Mouse (Mus musculus) embryonic fibroblast, embryonic 13.5 days (primary cell): ENCODE results near the gene Tmem186.

Source experiments
- CTCF ChIP-seq: IDR thresholded peaks from 2 replicates; pipeline ENCODE4 v1.5.1; 2011; ENCODE audit warnings: mild to moderate bottlenecking, control low read depth, low read length, moderate library complexity, borderline replicate concordance; ENCODE audit not compliant: insufficient read depth
- POLR2A ChIP-seq: IDR thresholded peaks from 2 replicates; pipeline ENCODE4 v1.6.1; 2011; ENCODE audit warnings: low read depth, mild to moderate bottlenecking, control low read depth, low read length, moderate library complexity

DNA sequence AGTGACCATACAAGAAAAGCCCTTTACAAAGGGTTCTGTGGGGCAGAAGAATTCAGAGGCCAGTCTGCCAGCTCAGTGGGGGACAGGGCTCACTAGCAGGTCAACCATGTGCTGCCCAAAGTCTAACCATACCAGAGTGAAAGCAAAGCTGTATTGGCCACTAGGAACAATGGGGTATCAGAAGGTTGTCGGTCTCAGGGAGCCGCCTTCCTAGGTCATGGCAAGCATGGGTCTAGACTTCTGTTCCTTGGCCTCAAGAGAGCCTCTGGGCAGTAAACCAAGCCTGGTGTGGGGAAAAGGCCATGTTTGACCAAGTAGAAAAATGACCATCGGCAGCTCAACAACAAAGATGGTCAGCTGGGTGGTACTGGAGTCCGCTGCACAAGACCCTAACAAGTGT, 21.3 kb upstream of the Tmem186 start:
- no peak for TF ChIP-seq POLR2A
- TF ChIP-seq CTCF: no peak
